Mouse (Mus musculus): ENCODE data around the gene D630039A03Rik. TPM values are rescaled to one million over a fixed set of nuclear protein-coding genes. Genes with fewer than 3 reads are reported as not detected.

D630039A03Rik gene
- polyA plus RNA-seq, 1 experiment: not detected

DNA sequence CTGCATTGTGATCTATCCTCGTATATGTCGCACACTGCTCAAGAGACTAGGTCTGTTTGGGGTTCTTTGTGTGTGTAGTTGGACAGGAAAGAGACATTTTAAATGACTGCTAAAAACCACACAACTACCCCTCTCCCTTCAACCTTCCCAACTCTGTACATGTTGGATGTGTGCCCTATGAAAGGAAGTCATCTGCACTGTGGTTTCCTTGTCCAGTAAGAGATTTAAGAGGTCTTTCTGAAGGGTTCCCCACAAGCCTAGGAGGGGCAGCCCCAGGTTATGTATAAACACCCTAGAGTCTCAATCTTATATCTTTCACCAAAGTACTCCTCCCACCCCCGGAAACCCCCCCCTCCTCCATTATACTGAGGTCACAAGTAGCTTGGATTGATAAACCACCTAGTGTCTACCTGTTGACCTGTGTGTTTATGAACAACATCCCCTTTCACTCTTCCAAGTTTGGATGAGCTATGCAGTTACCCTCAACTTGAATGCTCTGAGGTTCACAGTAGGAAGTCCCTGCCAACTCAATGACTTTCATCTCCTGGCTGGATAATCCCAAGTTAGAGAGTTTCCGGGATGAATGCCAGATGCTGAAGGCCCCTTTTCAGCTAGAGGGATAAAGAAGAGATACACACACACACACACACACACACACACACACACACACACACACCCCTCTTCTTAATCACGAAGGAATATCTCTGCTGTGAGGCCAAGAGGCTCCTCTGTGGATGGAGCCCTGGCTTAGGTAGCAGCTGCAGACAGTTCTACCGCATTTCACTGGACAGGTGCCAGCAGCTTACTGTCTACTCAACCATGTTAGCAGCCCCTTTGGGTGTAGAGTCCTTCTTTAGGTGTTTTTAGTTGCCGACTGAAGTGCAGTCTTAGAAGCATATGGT is 32.3 kb downstream of the D630039A03Rik start:
- no peak for TF ChIP-seq POLR2A (IDR thresholded peaks at IDR 0.05; ENCODE audit: borderline replicate concordance, low read depth, low read length)
- no peak for TF ChIP-seq CTCF (IDR thresholded peaks at IDR 0.05; ENCODE audit: low read depth, low read length)
- no peak overlapping the region for H3K27ac ChIP-seq (ENCODE audit: insufficient read depth, low read depth, low read length)
- no peak overlapping the region for H3K4me3 ChIP-seq (ENCODE audit: insufficient read depth, low read length)
- H3K4me1 ChIP-seq (ENCODE audit: control insufficient read depth, insufficient read depth, low read length): no peaks in the 10 kb centered on the region

DNA sequence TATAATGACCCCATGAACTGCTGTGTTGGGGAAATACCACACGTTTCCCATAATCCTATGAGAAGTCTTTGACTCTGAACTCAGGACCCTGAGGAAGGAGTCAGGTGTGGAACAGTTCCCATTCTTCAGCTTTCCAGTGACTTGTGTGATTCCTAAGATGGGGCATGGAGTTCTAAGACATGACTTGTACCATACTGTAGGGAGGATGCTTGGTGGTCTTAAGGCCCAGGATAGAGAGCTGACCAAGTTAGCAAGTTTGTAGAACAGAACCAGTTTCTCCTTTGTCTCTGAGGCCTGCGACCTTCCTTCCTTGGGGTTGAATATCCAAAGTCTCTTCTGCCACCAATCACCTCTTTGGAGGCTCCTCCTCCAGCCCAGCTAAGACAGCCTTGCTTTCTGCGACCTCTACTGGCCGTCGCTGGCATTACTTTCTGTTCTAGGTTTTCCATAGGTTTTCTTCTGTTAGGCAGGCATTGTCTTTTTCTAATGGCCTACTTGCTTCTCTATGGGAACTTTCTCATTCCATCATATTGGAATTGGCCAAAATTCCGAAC is 36.2 kb downstream of the D630039A03Rik start:
- Histone ChIP-seq H3K4me3 (ENCODE audit: insufficient read depth, low read length) (no peak overlapping the region), H3K27ac (ENCODE audit: insufficient read depth, low read depth, low read length) (no peak overlapping the region), H3K4me1 (ENCODE audit: control insufficient read depth, insufficient read depth, low read length) (no peaks in the 10 kb centered on the region)
- TF ChIP-seq CTCF (IDR thresholded peaks at IDR 0.05; ENCODE audit: low read depth, low read length) (peak; percentile 67), POLR2A (IDR thresholded peaks at IDR 0.05; ENCODE audit: borderline replicate concordance, low read depth, low read length) (no peak)

DNA sequence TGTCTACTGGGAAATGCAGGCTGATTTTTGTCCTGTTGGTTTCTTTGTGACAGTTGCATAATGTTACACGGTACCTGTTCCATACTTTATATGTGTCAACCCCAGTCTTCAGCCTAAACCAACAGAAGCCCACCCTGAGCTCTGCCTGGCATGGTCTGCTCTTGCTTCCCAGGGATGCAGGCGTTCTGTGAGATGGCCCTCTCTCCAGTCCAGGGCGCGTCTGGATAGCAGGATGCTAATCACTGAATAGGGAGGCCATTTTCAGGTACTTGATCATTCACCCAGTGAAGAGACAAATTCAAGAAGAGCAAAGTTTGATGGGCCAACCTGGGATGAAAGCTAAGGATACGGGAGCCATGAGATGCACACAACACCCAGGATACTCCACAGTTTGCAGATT is 37.0 kb downstream of the D630039A03Rik start:
- Histone ChIP-seq H3K4me3 (ENCODE audit: insufficient read depth, low read length) (no peak overlapping the region), H3K27ac (ENCODE audit: insufficient read depth, low read depth, low read length) (no peak overlapping the region), H3K4me1 (ENCODE audit: control insufficient read depth, insufficient read depth, low read length) (no peaks in the 10 kb centered on the region)
- TF ChIP-seq POLR2A (IDR thresholded peaks at IDR 0.05; ENCODE audit: borderline replicate concordance, low read depth, low read length): no peak
- TF ChIP-seq CTCF (IDR thresholded peaks at IDR 0.05; ENCODE audit: low read depth, low read length): no peak

DNA sequence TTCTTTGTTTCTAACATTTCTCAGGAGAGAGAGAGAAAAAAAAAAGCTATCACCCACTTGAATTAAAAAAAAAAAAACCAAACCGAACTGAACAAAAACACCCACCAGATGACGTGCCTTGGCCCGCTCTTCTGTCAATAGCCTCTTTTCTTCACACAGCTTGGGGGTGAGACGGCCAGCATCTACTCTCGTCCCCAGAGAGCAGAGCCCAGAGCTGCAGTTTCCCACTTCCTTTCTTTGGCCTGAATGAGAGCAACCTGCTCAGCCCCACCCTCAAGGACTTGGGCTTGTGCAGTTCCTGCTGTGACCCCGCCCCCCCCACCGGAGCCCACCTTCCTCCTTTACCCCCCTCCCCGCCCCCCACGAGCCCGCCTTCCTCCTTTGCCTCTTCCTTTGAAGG is 48.6 kb downstream of the D630039A03Rik start:
- TF ChIP-seq POLR2A (IDR thresholded peaks at IDR 0.05; ENCODE audit: borderline replicate concordance, low read depth, low read length) (no peak), CTCF (IDR thresholded peaks at IDR 0.05; ENCODE audit: low read depth, low read length) (no peak)
- Histone ChIP-seq H3K4me1 (ENCODE audit: control insufficient read depth, insufficient read depth, low read length) (no peaks in the 10 kb centered on the region), H3K27ac (ENCODE audit: insufficient read depth, low read depth, low read length) (no peak overlapping the region), H3K4me3 (ENCODE audit: insufficient read depth, low read length) (no peak overlapping the region)

DNA sequence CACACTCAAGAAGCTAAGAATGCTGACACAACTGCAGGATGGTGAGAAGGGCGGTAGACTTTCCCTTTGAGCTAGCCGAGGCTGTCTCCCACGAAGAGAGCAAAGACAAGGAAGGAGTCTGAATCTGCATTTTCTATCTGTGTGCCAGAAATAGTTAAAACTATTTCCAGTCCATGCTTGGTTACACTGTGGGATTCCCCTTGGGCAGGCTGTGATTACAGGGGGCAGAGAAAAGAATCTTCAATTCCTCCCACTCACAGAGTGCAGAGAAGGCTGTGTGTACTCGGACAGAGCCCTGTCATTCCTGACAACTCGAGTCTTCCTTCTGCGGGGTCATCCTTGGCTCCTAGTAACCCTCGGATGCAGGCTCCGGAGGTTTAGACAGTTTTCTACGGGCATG is 49.1 kb downstream of the D630039A03Rik start:
- TF ChIP-seq CTCF (IDR thresholded peaks at IDR 0.05; ENCODE audit: low read depth, low read length): no peak
- TF ChIP-seq POLR2A (IDR thresholded peaks at IDR 0.05; ENCODE audit: borderline replicate concordance, low read depth, low read length): no peak
- no peaks in the 10 kb centered on the region for H3K4me1 ChIP-seq (ENCODE audit: control insufficient read depth, insufficient read depth, low read length)
- no peak overlapping the region for H3K27ac ChIP-seq (ENCODE audit: insufficient read depth, low read depth, low read length)
- no peak overlapping the region for H3K4me3 ChIP-seq (ENCODE audit: insufficient read depth, low read length)

DNA sequence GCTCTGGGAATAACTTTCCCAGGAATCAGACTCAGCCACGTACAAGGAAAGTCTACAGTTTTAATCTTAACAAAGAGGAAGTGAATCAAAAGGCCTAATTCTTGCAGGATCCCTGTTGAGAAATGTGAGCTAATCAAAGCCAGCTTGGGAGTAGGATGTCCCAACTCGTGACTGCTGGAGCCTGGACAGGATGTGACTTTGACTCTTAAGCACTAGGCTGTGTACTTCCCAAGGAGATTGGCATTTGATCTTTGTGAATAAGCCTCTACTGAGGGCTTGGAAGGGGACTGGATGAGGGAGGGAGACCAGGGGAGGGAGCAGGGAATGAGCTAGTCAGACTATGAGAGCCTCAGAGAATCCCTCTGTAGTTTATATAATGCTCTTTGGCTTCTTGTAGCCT is 50.0 kb downstream of the D630039A03Rik start:
- Histone ChIP-seq H3K27ac (ENCODE audit: insufficient read depth, low read depth, low read length) (no peak overlapping the region), H3K4me3 (ENCODE audit: insufficient read depth, low read length) (no peak overlapping the region), H3K4me1 (ENCODE audit: control insufficient read depth, insufficient read depth, low read length) (no peaks in the 10 kb centered on the region)
- no peak for TF ChIP-seq POLR2A (IDR thresholded peaks at IDR 0.05; ENCODE audit: borderline replicate concordance, low read depth, low read length)
- no peak for TF ChIP-seq CTCF (IDR thresholded peaks at IDR 0.05; ENCODE audit: low read depth, low read length)

DNA sequence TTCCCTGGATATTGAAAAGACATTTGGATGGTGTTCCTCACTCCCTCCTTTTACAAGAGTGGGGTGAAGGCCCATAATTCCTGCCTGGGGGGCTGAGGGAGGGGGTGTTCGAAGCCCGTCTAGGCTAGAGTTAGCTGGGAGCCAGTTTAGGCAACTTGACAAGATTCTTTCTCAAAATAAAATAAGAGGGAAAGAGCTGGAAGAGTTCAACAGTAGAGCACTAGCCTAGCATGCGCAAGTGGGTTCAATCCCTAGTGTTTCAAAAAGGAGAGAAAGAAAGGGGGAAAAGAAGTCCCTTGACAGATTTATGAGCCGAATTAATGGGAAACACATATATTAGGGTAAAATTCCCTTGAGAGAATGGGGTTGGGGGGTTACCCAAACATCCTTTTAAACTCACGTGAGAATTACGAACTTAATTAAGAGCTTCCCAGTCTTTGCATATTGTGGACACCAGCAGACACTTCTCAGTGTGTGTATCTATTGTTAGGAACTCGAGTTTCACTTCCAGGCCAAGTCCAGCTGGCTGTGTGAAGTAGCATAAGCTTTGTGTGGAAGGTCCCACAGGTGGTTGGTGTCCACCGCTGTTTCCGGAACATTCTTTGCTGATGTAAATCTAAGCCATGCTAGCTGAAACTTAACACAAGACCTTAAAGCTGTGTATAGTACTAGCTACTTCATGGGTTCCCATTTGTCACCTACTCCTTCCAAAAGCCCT is 53.7 kb downstream of the D630039A03Rik start:
- Histone ChIP-seq H3K4me1 (ENCODE audit: control insufficient read depth, insufficient read depth, low read length) (no peaks in the 10 kb centered on the region), H3K27ac (ENCODE audit: insufficient read depth, low read depth, low read length) (no peak overlapping the region), H3K4me3 (ENCODE audit: insufficient read depth, low read length) (no peak overlapping the region)
- TF ChIP-seq CTCF (IDR thresholded peaks at IDR 0.05; ENCODE audit: low read depth, low read length): no peak
- TF ChIP-seq POLR2A (IDR thresholded peaks at IDR 0.05; ENCODE audit: borderline replicate concordance, low read depth, low read length): no peak

DNA sequence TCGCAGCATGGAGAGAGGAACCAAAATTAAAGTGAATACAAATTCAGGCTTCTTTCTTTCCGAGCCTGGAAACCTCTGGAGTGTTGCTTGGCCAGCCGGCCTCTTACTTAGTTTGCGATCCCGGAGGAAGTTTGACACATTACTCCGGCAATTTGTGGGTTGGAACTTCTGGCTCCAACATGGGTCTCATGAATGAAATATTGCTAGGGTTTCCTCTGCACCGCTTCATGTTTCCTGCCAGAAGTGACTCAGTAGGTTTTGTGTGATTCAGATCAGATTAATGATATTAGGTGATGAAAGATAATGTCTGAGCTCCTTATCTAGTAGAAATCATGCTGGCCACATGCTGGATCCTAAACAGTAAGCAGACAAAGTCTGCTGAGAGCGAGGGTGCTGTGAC is 54.2 kb downstream of the D630039A03Rik start:
- H3K27ac ChIP-seq (ENCODE audit: insufficient read depth, low read depth, low read length): no peak overlapping the region
- no peaks in the 10 kb centered on the region for H3K4me1 ChIP-seq (ENCODE audit: control insufficient read depth, insufficient read depth, low read length)
- no peak overlapping the region for H3K4me3 ChIP-seq (ENCODE audit: insufficient read depth, low read length)
- TF ChIP-seq CTCF (IDR thresholded peaks at IDR 0.05; ENCODE audit: low read depth, low read length): no peak
- no peak for TF ChIP-seq POLR2A (IDR thresholded peaks at IDR 0.05; ENCODE audit: borderline replicate concordance, low read depth, low read length)

DNA sequence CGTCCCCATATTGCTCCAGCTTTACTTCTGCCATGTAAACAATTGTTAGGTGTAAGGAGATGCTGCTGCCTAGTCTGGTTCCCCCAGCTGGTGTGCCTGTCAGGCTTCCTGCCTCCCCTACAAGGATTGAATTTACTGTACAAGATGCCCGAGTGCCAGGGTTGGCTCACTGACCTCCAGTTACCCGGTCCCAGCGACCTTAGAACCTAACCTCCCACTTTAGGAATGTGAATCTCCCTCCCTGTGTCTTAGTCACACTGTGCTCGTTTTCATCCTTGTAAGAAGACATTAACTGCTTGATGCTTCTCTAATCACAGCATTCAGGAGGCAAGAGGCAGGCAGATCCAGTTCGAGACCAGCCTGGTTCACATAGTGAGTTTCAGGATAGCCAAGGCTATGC is 54.9 kb downstream of the D630039A03Rik start:
- Histone ChIP-seq H3K4me3 (ENCODE audit: insufficient read depth, low read length) (no peak overlapping the region), H3K4me1 (ENCODE audit: control insufficient read depth, insufficient read depth, low read length) (no peaks in the 10 kb centered on the region), H3K27ac (ENCODE audit: insufficient read depth, low read depth, low read length) (no peak overlapping the region)
- TF ChIP-seq POLR2A (IDR thresholded peaks at IDR 0.05; ENCODE audit: borderline replicate concordance, low read depth, low read length) (no peak), CTCF (IDR thresholded peaks at IDR 0.05; ENCODE audit: low read depth, low read length) (no peak)

DNA sequence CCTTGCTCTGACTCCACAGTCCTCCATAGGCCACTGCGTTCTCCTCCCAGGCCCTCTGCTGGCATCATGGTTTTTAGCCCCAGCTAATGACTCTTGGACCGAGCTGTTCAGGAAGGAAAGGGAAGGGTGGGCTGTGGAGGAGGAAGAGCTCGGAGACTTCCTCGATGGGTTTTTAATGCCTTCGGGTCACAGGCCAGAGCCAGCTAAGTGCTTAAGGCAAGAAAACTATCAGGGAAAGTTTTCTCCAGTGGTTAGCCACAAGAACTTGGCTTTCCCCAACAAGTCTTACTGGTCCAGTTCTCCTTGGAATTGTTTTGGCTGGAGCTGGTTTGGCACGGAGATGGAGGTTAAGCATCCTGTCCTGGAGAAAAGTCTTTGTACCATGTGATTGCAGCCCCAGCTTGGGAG is 55.9 kb downstream of the D630039A03Rik start:
- Histone ChIP-seq H3K4me1 (ENCODE audit: control insufficient read depth, insufficient read depth, low read length) (no peaks in the 10 kb centered on the region), H3K4me3 (ENCODE audit: insufficient read depth, low read length) (no peak overlapping the region), H3K27ac (ENCODE audit: insufficient read depth, low read depth, low read length) (no peak overlapping the region)
- TF ChIP-seq CTCF (IDR thresholded peaks at IDR 0.05; ENCODE audit: low read depth, low read length) (no peak), POLR2A (IDR thresholded peaks at IDR 0.05; ENCODE audit: borderline replicate concordance, low read depth, low read length) (no peak)

Other genes with a start within 250 kb of the D630039A03Rik start
- 0.81 and 1.3 TPM in 2 replicates for gene Akap2, start 198.6 kb downstream of the D630039A03Rik start, polyA plus RNA-seq (2012; ENCODE audit: insufficient read depth, insufficient read length, missing spikeins)
- gene Txn1, start 40.1 kb upstream of the D630039A03Rik start, polyA plus RNA-seq (2012; ENCODE audit: insufficient read depth, insufficient read length, missing spikeins): 298 and 338 TPM in 2 replicates
- not detected in 2 replicates for gene Txndc8, start 92.8 kb upstream of the D630039A03Rik start, polyA plus RNA-seq (2012; ENCODE audit: insufficient read depth, insufficient read length, missing spikeins)